Mouse (Mus musculus): Measurements from ENCODE around the gene Ubac2.

DNA sequence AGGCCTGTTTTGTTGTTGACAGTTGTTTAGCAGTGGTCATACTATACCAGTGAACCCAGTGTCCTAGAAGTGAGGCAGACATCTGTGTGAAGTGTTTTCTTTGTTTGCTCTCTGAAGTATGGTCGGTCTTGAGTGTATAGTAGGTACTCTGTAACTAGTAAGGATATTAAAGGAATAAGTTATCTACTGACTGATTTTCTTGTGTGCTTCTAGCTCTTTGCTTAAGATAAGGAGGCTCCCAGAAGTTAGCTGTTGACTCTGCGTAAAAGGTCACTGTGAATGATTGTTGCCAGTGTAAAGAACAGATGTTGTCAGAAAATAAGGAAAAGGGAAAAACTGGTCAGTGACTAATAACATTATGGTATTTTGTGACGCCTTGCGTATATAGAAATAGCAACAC, 88.7 kb downstream of the Ubac2 start:
- TF ChIP-seq CTCF (IDR thresholded peaks at IDR 0.05; ENCODE audit: control insufficient read depth, insufficient read depth, low read length) (no peak), POLR2A (IDR thresholded peaks at IDR 0.05; ENCODE audit: borderline replicate concordance, control insufficient read depth, low read depth, low read length) (no peak)

All from bone marrow, adult 2 months (tissue).